Mouse (Mus musculus) cerebellum, adult 2 months (tissue): ENCODE measurements around the gene Rora.

Source experiments
- CTCF ChIP-seq: fragments of 200-500 bp; IDR thresholded peaks from 2 replicates; pipeline ENCODE4 v1.5.1; 2011; ENCODE audit warnings: low read depth, mild to moderate bottlenecking, control low read depth, low read length, moderate library complexity, borderline replicate concordance; ENCODE audit not compliant: insufficient read depth
- POLR2A ChIP-seq: fragments of 200-500 bp; IDR thresholded peaks from 2 replicates; pipeline ENCODE4 v1.6.1; 2011; ENCODE audit warnings: low read length, control low read depth, borderline replicate concordance; ENCODE audit not compliant: insufficient read depth

- TF ChIP-seq CTCF = no peak
- TF ChIP-seq POLR2A = no peak
These were observed 590.0 kb downstream of the Rora start for GRCm38 (mm10) chr9:69243626-69244025.
